Mouse (Mus musculus): ENCODE measurements around the gene Pde4c.

The Pde4c gene

DNA sequence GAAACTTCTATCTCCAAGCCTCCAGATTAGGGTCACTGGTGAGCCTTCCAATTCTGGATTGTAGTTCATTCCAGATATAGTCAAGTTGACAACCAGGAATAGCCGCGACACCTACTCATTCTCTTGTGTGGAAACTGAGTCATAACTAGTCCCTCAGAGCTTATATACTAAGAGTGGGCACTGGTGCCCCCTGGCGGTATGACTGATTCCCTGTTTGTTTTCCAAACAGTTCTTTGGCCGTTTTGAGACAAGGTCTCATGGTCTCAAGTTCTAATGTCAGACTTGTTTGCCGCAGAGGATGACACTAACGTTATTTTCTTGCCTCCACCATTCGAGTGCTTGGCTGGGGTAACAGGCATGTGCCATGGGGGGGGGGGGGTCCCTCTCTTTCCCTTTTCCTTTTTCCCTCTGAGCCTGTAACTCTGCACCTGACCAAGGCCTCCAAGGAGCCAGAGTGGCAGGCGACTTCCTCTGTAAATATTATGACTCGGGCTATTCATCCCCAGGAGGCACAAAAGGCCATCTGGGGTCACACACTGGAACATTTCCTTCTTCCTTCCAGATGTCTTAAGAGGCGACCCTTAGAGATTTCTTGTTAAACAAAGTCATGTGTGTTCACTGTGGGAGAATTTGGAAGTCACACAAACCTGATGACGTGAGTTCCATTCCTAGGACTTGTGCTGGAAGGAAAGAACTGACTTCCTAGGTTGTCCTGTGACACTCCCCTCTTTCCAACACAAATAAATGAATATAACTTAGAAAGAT, 28.7 kb downstream of the Pde4c start:
- no peak for ATAC-seq (ENCODE audit: low TSS enrichment)

DNA sequence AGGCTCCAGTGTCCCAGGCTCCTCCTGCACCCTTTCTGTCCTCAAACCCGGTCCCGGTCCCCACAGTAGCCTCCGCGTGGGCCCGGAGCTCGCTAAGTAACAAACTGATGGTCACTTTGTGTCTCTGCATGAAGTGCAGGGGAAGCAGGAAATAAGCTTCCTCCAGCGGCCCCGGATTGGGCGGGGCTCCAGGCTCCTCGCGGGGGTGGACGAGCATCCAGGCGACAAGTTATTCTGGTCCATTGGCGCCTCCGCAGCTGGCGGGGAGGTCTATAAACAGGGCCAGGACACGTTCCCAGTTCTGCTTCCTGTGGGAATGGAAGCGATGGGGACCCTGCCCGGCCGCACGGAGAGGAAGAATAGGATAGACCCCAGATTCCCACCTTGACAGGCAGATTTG, 29.6 kb downstream of the Pde4c start:
- ATAC-seq (ENCODE audit: low TSS enrichment) = peak; percentile 32

DNA sequence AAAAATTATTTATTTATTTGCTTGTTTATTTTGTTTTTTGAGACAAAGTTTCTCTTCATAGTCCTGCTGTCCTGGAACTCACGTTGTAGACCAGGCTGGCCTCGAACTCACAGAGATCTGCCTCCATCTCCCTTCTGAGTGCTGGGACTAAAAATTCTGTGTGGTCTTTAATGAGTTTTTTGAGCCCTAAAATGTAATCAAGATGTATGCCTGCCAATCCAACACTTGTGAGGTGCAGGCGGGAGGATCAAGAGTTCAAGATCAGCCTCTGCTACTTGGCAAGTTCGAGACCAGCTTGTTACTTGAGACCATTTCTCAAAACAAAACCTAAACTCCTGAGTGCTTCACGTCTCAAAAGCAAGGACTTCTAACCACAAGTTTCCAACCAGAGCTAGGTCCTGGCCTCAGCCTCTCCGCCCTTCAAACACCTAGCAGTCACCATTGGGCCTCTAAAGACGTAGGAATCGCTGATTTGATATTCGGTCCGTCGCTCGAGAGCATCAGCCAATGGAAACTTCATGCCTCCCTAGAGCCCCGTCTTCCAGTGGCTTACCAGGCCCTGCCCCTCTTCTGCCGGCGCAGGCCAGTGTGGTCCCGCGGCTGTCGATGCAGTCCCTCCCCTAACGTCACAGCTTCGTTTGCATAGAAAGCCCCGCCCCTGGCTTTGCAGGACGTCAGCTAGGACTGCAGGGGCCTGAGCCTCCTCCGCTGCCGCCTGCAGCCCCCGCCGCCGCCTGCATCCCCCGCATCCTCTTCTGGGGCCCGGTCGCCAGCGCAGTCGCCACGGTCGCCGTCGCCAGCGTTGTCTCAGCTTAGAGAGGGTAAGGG, 30.7 kb downstream of the Pde4c start, which contains the start of gene Rab3a:
Rab3a (plus strand) TSS at position 637 of the 828 bp plus-strand sequence.
- peak; percentile 80 for ATAC-seq (ENCODE audit: low TSS enrichment)

DNA sequence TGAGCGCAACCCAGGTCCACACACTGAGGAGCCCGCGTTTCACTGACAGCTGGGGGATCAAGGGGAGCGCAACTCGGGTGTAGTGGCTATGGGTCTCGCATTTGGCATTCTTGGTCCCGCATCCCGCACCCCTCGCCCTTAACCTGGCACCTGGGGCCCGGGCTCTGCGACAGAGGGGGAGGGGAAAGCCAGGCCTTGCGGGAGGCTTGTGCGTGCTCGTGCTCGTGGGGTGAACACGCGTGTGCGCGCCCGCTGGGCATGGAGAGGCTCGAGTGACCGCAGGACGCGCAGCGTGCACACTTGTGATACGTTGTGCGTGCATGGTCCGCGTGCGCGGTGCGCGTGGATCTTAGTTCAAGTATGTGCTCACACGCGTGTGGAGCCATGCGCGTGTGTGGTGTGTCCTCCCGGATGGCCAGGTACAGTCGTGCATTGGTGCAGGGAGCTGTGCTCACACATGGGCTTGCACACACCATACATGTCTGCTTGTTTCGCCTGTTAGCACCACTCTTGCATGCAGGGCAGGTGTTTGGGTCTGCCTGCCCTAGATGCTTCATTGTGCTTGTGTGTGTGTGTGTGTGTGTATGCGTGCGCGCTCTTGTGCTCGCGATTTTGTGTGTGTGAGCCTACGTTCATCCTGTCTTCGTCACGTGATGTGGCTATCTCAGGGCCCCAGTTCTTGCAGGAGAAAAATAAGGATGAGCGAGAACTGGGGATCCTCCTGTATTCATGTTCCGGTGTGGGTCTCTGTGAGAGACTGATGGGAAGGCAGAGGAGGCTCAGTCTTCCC, 31.5 kb downstream of the Pde4c start:
- ATAC-seq (ENCODE audit: low TSS enrichment) = peak; percentile 26

DNA sequence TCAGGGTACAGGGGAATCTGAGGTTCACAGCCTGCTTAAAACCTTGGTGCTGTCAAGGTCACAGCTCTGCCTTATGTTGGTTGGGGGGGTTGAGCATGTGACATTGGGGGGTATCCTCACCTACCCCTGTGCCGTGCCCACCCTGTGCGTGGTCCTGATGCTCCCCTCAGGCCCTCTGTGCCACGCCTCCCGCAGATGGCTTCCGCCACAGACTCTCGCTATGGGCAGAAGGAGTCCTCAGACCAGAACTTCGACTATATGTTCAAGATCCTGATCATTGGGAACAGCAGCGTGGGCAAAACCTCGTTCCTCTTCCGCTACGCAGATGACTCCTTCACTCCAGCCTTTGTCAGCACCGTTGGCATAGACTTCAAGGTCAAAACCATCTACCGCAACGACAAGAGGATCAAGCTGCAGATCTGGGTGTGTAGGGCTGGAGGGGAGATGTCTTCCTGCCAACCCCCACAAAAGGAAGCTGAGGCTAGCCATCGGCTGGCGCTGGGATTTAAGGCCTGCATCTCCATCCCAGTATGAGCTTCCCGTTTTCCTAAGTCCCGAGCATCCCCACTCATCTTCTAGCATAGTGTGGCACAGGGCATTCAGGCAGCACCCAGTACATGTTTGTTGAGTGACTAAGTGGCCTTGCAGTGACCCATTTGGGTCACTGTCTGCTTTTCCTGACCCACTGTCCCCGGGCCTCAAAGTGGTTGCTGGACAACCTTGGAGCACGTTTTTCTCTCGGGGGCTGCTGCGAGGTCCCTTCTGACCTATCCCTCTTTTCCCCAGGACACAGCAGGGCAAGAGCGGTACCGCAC, 32.3 kb downstream of the Pde4c start:
- ATAC-seq (ENCODE audit: low TSS enrichment) = no peak

DNA sequence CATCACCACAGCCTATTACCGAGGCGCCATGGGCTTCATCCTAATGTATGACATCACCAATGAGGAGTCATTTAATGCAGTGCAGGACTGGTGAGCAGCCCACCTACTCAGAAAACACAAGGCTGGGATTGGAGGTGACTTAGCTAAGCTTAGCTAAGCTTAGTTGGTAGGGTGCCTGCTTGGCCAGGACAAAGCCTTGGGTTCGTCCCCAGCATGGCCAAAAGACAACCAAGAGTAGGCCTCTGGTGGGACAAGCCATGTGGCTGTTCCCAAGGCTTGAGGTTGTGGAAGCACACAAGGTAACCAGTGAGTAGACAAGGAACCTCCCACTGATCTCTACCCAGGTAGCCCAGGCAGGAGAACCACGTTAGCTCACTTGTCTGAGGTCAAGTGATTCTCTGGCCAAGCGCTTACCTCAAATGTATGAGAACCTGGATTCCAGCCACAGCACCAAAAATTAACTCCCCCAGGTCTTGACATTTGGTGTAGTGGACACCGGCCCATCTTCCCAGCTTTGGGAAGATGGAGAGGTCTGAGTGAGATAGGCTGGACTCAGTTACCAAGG, 33.0 kb downstream of the Pde4c start:
- no peak for ATAC-seq (ENCODE audit: low TSS enrichment)

DNA sequence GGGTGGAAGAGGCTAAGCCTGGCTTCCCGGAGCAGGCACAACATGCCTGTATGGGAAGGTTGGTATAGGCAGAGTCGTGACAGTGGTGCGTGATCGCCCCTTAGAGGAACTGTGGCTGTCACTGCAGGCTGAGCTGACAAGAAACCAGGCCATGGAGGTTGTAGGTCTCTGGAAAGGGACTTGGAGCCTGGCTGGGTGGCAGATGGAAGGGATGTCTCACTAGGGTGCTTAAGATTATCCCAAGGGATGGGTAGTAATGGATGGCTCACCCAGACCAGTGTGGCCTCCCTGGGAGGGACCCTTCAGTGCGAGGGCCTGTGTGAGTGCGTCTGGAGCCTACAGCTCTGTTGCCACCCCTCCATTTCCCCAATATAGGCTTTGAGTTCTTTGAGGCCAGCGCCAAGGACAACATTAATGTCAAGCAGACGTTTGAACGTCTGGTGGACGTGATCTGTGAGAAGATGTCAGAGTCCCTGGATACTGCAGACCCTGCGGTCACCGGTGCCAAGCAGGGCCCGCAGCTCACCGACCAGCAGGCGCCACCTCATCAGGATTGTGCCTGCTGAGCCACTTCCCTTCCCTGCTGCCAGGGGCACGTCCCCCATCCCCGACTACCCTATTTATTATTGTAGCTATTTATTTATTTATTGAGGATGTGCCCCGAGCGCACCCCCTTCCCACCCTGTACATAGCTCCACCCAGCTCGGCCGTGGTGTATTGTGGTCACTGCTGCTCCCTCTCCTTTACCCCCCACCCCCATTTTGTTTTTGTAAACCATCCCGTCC, 34.2 kb downstream of the Pde4c start:
- no peak for ATAC-seq (ENCODE audit: low TSS enrichment)

DNA sequence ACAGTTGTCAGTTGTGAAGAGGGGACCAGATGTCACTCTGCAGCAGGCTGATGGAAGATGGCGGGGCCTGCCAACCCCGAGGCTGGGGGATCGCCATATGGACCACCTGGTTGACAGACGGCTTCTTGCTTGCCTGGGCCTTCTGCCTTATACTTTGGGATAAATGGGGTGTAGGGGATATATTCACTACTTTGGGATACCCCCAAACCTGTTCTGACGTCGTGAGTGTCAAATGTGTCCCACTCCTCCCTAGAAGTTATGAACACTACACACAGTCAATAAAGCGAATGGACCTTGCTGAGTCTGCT, 34.7 kb downstream of the Pde4c start:
- ATAC-seq (ENCODE audit: low TSS enrichment) = no peak

DNA sequence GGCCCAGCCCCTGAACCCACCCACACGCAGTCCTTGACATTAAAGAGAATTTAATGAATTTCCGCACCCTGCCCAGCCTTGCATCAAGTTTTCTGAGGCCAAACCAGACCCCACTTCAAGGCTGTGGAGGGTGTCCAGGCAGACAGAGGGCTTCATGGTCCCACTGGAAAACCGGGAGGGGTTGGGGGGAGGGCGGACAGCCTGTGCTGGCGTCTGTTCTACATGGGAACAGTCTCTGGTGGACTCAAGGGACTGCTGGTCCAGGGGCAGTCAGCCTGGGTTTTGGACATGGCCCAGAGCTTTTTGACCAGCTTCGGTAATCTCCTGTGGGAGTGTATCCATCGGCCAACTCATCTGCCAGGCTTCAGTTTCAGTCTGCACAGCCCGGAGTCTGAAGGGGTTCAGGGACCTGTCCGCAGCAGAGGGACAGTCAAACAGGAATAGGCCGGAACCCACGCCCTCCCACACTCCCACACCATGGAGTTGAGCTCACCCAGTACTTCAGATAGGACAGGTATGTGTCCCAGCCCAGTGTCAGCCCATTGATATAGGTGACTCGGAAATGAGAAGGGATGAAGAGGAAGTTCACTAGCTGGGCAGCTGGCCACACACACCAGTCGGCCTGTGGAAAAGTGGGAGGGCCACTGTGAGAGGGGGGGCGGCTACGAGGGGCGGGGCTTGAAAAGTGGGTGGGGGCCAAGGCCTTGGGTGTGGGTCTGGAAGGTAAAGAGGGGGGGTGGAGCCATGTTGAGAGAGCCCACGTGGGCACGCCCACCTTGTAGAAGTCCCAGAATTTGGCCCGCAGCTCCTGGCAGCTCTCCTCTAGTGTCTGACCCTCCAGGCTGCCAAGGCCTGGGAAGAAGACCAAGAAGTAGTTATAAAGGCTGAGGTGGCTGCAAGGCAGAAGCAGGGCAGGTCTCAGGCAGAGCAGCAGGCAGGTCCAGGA, 35.4 kb downstream of the Pde4c start:
- ATAC-seq (ENCODE audit: low TSS enrichment) = no peak

DNA sequence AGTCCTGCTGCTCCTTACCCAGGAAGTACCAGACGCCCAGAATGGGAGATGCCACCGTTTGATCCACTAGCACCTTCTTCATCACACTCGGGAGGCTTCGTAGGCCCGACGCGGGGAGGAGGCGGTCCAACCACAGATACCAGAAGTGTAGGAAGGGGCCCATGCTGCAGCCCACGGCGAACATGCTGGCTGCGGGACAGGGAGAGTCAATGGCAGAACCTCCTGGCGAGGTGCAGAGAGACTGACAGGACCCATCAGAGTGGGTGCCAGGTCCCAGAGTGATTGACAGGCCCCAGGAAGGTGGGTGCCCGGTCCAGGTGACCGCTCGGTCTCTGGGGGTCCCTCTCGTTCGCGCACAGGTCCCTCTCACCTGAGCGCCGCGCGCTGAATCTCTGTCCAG, 36.8 kb downstream of the Pde4c start:
- peak; percentile 2; the same call in 1 of the 2 replicates for ATAC-seq (ENCODE audit: low TSS enrichment)

DNA sequence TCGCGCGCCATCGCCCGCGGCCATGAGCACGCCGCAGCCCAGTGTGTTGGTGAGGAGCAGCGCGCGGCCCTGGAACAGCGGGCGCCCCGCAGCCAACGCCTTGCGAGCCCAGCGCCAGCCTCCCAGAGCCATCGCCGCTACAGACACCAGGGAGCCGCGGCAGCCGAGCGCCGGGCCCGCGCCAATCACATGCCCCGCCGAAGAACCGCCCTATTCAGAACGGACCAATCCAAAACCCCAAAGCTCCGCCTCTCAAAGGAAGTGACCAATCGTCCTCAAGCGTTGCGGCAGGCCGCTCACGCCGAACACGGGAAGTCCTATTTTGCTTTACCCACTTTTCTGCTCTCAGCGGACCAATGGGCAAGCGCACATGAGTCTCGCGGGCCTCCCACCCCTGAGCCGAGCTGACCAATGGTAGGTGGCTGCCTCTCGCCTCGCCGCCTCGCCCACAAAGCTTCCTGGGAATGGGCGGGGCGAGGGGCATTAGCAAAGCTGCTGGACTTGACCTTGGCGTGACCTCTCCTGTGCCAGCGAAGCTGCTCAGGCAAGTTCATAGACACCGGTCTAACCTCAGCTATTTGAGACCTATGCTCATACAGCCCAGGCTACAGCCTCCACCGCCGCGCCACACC, 37.4 kb downstream of the Pde4c start, which contains the start of gene Mpv17l2:
Mpv17l2 (minus strand) TSS at position 172 of the 632 bp plus-strand sequence.
- ATAC-seq (ENCODE audit: low TSS enrichment) = peak; percentile 82

DNA sequence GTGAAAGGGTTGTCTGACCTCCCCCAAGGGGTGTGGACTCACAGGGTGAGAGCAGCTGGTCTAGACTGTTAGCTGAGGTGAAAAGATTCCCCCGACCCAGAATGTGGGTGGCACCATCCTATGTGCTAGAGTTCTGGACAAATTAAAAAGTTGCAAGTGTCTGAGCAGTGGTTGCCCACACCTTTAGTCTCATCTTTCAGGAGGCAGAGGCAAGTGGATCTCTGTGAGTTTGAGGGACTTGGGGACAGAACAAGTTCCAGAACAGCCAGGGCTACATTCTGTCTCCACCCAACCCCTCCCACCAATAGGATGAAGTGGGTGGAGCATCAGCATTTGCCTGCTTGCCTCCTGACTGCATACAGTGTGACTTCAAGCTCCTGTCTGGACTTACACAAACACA, 38.6 kb downstream of the Pde4c start:
- ATAC-seq (ENCODE audit: low TSS enrichment) = no peak

DNA sequence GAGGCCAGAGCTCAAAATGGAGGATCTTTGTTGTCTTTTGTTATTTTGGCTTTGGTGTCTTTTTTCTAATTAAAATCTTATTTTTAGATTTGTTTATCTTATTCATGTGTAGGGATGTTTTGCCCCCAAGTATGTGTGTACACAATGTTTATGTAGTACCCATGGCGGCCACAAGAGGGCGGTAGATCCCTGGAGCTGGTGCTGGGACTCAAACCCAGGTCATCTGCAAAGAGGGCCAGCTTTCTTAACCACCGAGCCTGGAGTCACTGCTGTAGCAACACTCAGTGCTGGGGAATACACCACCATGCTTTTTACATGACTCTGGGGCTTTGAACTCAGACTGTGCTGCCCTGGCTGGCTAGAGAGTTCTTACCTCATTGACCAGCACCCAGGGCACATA, 39.8 kb downstream of the Pde4c start:
- ATAC-seq (ENCODE audit: low TSS enrichment) = no peak

DNA sequence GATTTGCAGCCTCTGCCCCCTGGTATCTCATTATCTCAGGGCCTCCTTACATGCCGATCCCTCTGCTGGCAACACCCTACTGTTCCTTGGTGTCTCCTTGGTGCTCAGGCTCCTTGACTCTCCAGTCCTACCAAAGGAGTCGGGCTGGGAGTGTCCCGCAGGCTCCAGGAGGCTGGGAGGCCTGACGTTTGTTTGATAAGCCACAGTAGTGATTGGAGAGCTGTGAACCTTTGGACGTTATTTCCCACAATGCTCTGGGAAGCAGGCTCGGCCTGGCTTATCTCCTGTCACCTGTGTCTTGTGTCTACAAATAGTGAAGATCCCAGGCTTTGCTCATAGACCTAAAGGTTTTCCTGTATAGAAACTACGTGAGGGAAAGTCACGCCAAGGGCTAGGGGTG, 40.5 kb downstream of the Pde4c start:
- ATAC-seq (ENCODE audit: low TSS enrichment) = no peak

DNA sequence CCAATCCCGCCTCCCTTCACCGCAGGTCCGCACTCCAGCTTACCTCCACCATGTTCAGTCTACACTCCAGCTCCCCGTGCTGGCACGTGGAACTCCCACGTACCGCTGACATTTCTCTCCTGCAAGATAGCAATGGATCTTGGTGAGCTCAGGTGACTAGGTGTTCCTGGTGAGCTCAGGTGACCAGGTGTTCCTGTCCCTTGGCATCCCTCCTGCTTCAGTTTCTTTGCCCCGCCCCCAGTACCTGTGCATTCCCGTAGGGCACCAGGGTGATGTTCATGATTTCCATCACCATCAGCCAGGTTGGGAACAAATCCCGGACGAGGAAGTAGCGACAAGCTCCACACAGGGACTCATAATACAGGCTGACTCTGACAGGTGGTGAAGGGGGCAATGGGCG, 41.2 kb downstream of the Pde4c start:
- no peak for ATAC-seq (ENCODE audit: low TSS enrichment)

DNA sequence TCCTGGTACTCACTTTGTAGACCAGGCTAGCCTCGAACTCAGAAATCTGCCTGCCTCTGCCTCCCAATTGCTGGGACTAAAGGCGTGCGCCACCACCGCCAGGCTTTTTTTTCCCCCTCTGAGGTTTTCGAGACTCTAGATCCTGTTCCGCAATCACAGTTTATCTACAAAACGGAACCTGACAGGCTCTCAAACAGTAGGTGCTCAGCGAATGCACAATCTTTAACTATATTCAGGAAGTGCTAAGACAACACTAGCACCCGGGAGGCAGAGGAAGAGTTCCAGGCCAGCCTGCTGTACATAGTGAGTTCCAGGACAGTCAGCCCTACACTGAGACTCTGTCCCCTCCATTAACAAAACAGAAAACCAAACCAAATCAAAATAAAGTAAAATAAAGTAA, 41.8 kb downstream of the Pde4c start:
- ATAC-seq (ENCODE audit: low TSS enrichment) = no peak

DNA sequence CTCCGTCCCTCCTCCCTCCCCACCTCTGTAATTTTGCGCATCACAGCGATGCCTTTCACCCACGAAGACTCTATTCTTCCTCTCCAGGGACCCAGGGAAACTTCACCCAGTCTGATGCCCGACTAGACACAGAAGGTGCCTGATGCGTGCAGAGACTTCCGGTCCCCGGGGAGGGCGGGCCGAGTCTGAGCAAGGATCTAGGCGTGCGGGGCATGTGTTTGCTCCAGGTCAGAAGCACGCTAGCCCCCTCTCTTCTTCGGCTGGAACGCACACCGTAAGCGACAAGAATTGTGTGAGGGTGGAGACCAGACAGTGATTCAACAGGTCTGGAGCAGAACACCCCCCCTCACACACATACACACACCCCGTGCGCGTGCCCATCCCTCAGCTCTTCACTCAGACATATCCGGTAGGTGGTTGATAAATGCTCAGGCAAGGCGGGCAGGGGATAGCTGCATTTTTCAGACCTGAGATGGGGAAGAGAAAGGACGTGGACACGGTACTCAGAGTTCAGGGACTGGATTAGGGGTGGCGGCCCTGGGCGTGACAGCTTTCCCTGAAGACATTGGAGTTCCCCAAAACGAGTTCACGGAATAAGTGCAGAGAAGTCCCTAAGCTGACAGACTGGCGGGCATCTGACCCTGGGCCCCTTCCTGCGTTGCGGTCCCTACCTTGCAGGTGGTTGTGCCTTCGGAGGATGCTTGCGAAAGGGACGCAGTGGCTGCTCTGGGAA, 42.5 kb downstream of the Pde4c start:
- no peak for ATAC-seq (ENCODE audit: low TSS enrichment)
